Mouse (Mus musculus) gastrocnemius, adult 18-20 months (tissue): ENCODE data around the gene Tas2r135. TPM values are rescaled to one million over a fixed set of nuclear protein-coding genes. Genes with fewer than 3 reads are reported as not detected.

Experiments used
- DNase-seq: peaks from one replicate; pipeline ENCODE4 v3.0.0; 2021; ENCODE audit warnings: low spot score
- total RNA-seq, 2 experiments: library from RNA; stranded (reverse); gene quantifications; 2 replicates each; pipeline ENCODE4 v1.2.3; 2021

Tas2r135 gene
- total RNA-seq, 2 experiments from 2014 or later: not detected

GRCm38 (mm10) chr6:42373669-42374430 lies 31.4 kb upstream of the Tas2r135 start:
- DNase-seq: no peak

- peak; percentile 72 for DNase-seq
Measured at GRCm38 (mm10) chr6:42374701-42375100, 30.5 kb upstream of the Tas2r135 start.

GRCm38 (mm10) chr6:42375131-42375530 lies 30.1 kb upstream of the Tas2r135 start:
- DNase-seq: no peak

GRCm38 (mm10) chr6:42376016-42376415 lies 29.2 kb upstream of the Tas2r135 start:
- no peak for DNase-seq

- no peak for DNase-seq
Measured at GRCm38 (mm10) chr6:42376504-42377019, 28.7 kb upstream of the Tas2r135 start.

GRCm38 (mm10) chr6:42377280-42377679 lies 28.0 kb upstream of the Tas2r135 start:
- no peak for DNase-seq

- no peak for DNase-seq
Measured at GRCm38 (mm10) chr6:42379551-42379950, 25.7 kb upstream of the Tas2r135 start.

GRCm38 (mm10) chr6:42380416-42381144 lies 24.7 kb upstream of the Tas2r135 start:
- DNase-seq: peak; percentile 52

- DNase-seq: no peak
Measured at GRCm38 (mm10) chr6:42381221-42381620, 24.0 kb upstream of the Tas2r135 start.

GRCm38 (mm10) chr6:42381916-42382381 lies 23.3 kb upstream of the Tas2r135 start:
- no peak for DNase-seq

GRCm38 (mm10) chr6:42383360-42383759 lies 21.9 kb upstream of the Tas2r135 start:
- no peak for DNase-seq

- no peak for DNase-seq
Measured at GRCm38 (mm10) chr6:42385635-42386034, 19.6 kb upstream of the Tas2r135 start.

GRCm38 (mm10) chr6:42391796-42392330 lies 13.4 kb upstream of the Tas2r135 start:
- no peak for DNase-seq

- DNase-seq: peak; percentile 94
Measured at GRCm38 (mm10) chr6:42395960-42396809, 9.0 kb upstream of the Tas2r135 start.

GRCm38 (mm10) chr6:42397041-42397657 lies 8.1 kb upstream of the Tas2r135 start:
- no peak for DNase-seq

- no peak for DNase-seq
Measured at GRCm38 (mm10) chr6:42398285-42398684, 6.9 kb upstream of the Tas2r135 start.

GRCm38 (mm10) chr6:42398998-42399397 lies 6.2 kb upstream of the Tas2r135 start:
- DNase-seq: no peak

GRCm38 (mm10) chr6:42399938-42400337 lies 5.3 kb upstream of the Tas2r135 start, which contains the start of gene Tas2r143:
Gene Tas2r143 (plus strand): TSS chr6:42400238.
- DNase-seq: no peak

- DNase-seq: no peak
Measured at GRCm38 (mm10) chr6:42419443-42419842, 14.2 kb downstream of the Tas2r135 start.

- DNase-seq: no peak
Measured at GRCm38 (mm10) chr6:42421439-42421838, 16.2 kb downstream of the Tas2r135 start.

GRCm38 (mm10) chr6:42424472-42424871 lies 19.2 kb downstream of the Tas2r135 start:
- no peak for DNase-seq
